Mouse (Mus musculus): ENCODE data around the gene 1700012P22Rik.

GRCm38 (mm10) chr4:144396316-144396715 is 42.3 kb downstream of the 1700012P22Rik start:
- TF ChIP-seq POLR2A (IDR thresholded peaks at IDR 0.05; ENCODE audit: borderline replicate concordance, extremely low read depth, insufficient read depth, insufficient read length, poor library complexity, severe bottlenecking) (no peak), CTCF (IDR thresholded peaks at IDR 0.05; ENCODE audit: borderline replicate concordance, extremely low read depth, insufficient read depth, insufficient read length) (no peak)

All from brain, embryonic 14.5 days (tissue).